Mouse (Mus musculus): ENCODE measurements around the gene Bglap3.

DNA sequence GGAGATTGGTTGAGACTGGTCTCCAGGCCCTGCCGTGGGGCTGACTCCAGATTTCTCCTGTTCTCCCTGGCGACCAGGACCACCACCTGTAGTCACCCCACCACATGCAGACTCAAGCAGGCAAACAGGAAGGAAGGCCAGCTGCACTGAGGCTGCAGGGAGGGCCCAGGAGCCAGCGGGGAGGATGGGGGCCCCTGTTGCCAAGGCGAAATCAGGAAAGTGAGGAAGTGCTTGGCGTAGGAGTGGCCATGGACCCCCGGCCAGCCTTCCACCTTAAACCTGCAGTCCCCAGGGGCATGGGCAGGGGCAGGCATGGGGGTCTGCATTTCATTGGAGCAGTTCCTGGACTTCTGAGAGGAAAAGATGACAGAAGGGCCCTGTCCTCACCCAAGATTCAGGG is 11.4 kb downstream of the Bglap3 start:
- no peak for TF ChIP-seq CTCF (IDR thresholded peaks at IDR 0.05; ENCODE audit: low read depth, low read length)
- no peak for TF ChIP-seq GATA2 (IDR thresholded peaks at IDR 0.05; ENCODE audit: borderline replicate concordance, low read depth, low read length)
- no peak for TF ChIP-seq GATA1 (IDR thresholded peaks at IDR 0.05; ENCODE audit: borderline replicate concordance, low read length)
- no peak for TF ChIP-seq TAL1 (conservative IDR thresholded peaks at IDR 0.05; ENCODE audit: low read depth, low read length)
- no peak for TF ChIP-seq POLR2AphosphoS5 (IDR thresholded peaks at IDR 0.05; ENCODE audit: insufficient replicate concordance, low read depth, low read length)

All from G1E (cell line).